8 mouse cellular contexts compared by ENCODE assay signal in the genomic region with DNA sequence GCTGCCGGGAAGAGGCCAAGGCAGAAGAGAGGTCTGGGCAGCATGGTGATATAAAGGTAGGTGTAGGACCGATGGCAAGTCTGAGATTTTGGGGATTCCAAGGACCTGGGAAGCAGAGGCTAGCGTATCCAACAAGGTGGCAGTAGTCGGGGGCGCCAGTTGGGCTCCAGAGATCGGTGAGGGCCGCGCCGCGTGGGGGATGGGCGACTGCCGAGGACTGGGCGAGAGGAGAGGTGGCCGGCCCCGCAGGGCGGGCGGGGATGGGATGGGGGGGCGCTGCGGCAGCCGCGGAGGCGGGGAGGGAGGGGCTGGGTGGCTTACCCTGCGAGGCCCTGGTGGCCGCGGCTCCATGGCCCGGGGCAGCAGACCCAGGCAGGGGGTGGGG. TPM values are rescaled to one million over a fixed set of nuclear protein-coding genes. Genes with fewer than 3 reads are reported as not detected.
A peak's percentile ranks its signal among the peaks of the same experiment; 100 is the strongest.
DNase-seq lines count a peak whose midpoint lies in the region; ATAC-seq and TF ChIP-seq lines count a peak whose summit lies in the region.

No protein-coding gene starts in this region.

- peak; percentile 76 for ATAC-seq in lung, embryonic 14.5 days (ENCODE audit: insufficient read depth)
- ATAC-seq in forebrain, embryonic 15.5 days (replicated peaks): peak; percentile 76
- peak; percentile 79 for ATAC-seq in limb, embryonic 13.5 days (ENCODE audit: low FRiP score, low read depth)
- ATAC-seq in neural tube, embryonic 14.5 days (ENCODE audit: low read depth): peak; percentile 71

- no peaks in the 10 kb centered on the region for H3K27me3 ChIP-seq in lung, embryonic 14.5 days (ENCODE audit: insufficient read depth, low read length)
- no peaks in the 10 kb centered on the region for H3K27me3 ChIP-seq in forebrain, embryonic 15.5 days
- no peaks in the 10 kb centered on the region for H3K27me3 ChIP-seq in limb, embryonic 13.5 days
- H3K27me3 ChIP-seq in neural tube, embryonic 14.5 days (ENCODE audit: control insufficient read depth, insufficient read depth, low read length): no peaks in the 10 kb centered on the region

- peak overlapping the region; percentile 69 for H3K9ac ChIP-seq in lung, embryonic 14.5 days
- H3K9ac ChIP-seq in forebrain, embryonic 15.5 days (replicated peaks): peak overlapping the region; percentile 77
- H3K9ac ChIP-seq in limb, embryonic 13.5 days: peak overlapping the region; percentile 82
- H3K9ac ChIP-seq in neural tube, embryonic 14.5 days (replicated peaks; ENCODE audit: low read depth, low read length): peak overlapping the region; percentile 83

- peak overlapping the region; percentile 65 for H3K4me3 ChIP-seq in lung, embryonic 14.5 days (ENCODE audit: low read depth, low read length)
- H3K4me3 ChIP-seq in forebrain, embryonic 15.5 days: peak overlapping the region; percentile 64
- peak overlapping the region; percentile 66 for H3K4me3 ChIP-seq in limb, embryonic 13.5 days
- H3K4me3 ChIP-seq in neural tube, embryonic 14.5 days (ENCODE audit: low read depth, low read length): peak overlapping the region; percentile 60

- no peak overlapping the region for H3K27ac ChIP-seq in lung, embryonic 14.5 days (ENCODE audit: low read depth)
- H3K27ac ChIP-seq in forebrain, embryonic 15.5 days (replicated peaks): peak overlapping the region; percentile 42
- H3K27ac ChIP-seq in limb, embryonic 13.5 days: peak overlapping the region; percentile 77; the same call in 1 of the 2 replicates
- H3K27ac ChIP-seq in neural tube, embryonic 14.5 days (ENCODE audit: low read depth, low read length): peak overlapping the region; percentile 73

- TF ChIP-seq CTCF in lung, embryonic 14.5 days (IDR thresholded peaks at IDR 0.05; ENCODE audit: low read depth): no peak

- H3K4me2 ChIP-seq in lung, embryonic 14.5 days: peak overlapping the region; percentile 83
- peak overlapping the region; percentile 84 for H3K4me2 ChIP-seq in forebrain, embryonic 15.5 days (replicated peaks)
- peak overlapping the region; percentile 83 for H3K4me2 ChIP-seq in limb, embryonic 13.5 days (replicated peaks)
- peak overlapping the region; percentile 86 for H3K4me2 ChIP-seq in neural tube, embryonic 14.5 days (ENCODE audit: low read depth, low read length)

- peak; percentile 60 for DNase-seq in lung, embryonic 14.5 days
- DNase-seq in lung, postnatal 4 days: no peak
- peak; percentile 76 for DNase-seq in cerebellum, adult 11-12 months
- DNase-seq in left cerebral cortex, adult 8-10 months (ENCODE audit: low spot score in 2 of 2): no peak
- no peak for DNase-seq in gastrocnemius, postnatal 25 days

- WGBS in lung, embryonic 14.5 days: under 1% methylated on average over 13 of the region's 26 CpGs
- whole genome bisulfite sequencing in forebrain, embryonic 15.5 days: 2% methylated on average over 20 of the region's 26 CpGs
- WGBS in limb, embryonic 13.5 days: 1% methylated on average over 5 of the region's 26 CpGs
- 0% methylated on average over 6 of the region's 26 CpGs for WGBS in neural tube, embryonic 14.5 days

- peaks cover 6% of the 10 kb centered on the region for H3K36me3 ChIP-seq in lung, embryonic 14.5 days (ENCODE audit: insufficient read depth)
- H3K36me3 ChIP-seq in forebrain, embryonic 15.5 days: no peaks in the 10 kb centered on the region; the same call in 1 of the 2 replicates
- H3K36me3 ChIP-seq in limb, embryonic 13.5 days: peaks cover 21% of the 10 kb centered on the region
- peaks cover 2% of the 10 kb centered on the region; the same call in 1 of the 2 replicates for H3K36me3 ChIP-seq in neural tube, embryonic 14.5 days (ENCODE audit: control insufficient read depth, insufficient read depth, low read length)

- peaks cover 8% of the 10 kb centered on the region; the same call in 1 of the 2 replicates for H3K4me1 ChIP-seq in lung, embryonic 14.5 days (ENCODE audit: insufficient read depth)
- H3K4me1 ChIP-seq in forebrain, embryonic 15.5 days: peaks cover 30% of the 10 kb centered on the region
- peaks cover 32% of the 10 kb centered on the region for H3K4me1 ChIP-seq in limb, embryonic 13.5 days
- no peaks in the 10 kb centered on the region for H3K4me1 ChIP-seq in neural tube, embryonic 14.5 days (ENCODE audit: control insufficient read depth, insufficient read depth, low read length)

- no peaks in the 10 kb centered on the region for H3K9me3 ChIP-seq in lung, embryonic 14.5 days (ENCODE audit: low read depth, low read length)
- no peaks in the 10 kb centered on the region for H3K9me3 ChIP-seq in forebrain, embryonic 15.5 days
- no peaks in the 10 kb centered on the region for H3K9me3 ChIP-seq in limb, embryonic 13.5 days
- no peaks in the 10 kb centered on the region for H3K9me3 ChIP-seq in neural tube, embryonic 14.5 days (ENCODE audit: control insufficient read depth, low read length)

RNA-seq across cellular contexts. Expression of a gene that starts 12.7 kb away (rescaled TPM):
- 0.61 TPM in 1 of 2 replicates, not detected in the other for polyA plus RNA-seq in lung, embryonic 14.5 days (2014; fragmentation: Nextera tagmentation; extraction: Ambion mirVana)
- 0.28 and 0.37 TPM in 2 replicates for polyA plus RNA-seq in forebrain, embryonic 15.5 days (2015; fragmentation: Nextera tagmentation; extraction: Ambion mirVana)
- 0.34 and 0.41 TPM in 2 replicates for polyA plus RNA-seq in limb, embryonic 13.5 days (2015; fragmentation: Nextera tagmentation; extraction: Ambion mirVana)
- 0.35 and 0.40 TPM in 2 replicates for polyA plus RNA-seq in neural tube, embryonic 14.5 days (2014; fragmentation: Nextera tagmentation; extraction: Ambion mirVana)
- total RNA-seq in left cerebral cortex, adult 8-10 months (2022): 1 to 10 TPM in 2 of 4 experiments, under 1 TPM in 2; 0.76 to 6.8 (median 2.8) TPM
- not detected for total RNA-seq in gastrocnemius, postnatal 25 days (2021)

RNA-seq across cellular contexts. Expression of a gene that starts 16.8 kb away (rescaled TPM):
- polyA plus RNA-seq in lung, embryonic 14.5 days (2014; fragmentation: Nextera tagmentation; extraction: Ambion mirVana): 11.8 and 12.0 TPM in 2 replicates
- 12.7 and 13.0 TPM in 2 replicates for polyA plus RNA-seq in forebrain, embryonic 15.5 days (2015; fragmentation: Nextera tagmentation; extraction: Ambion mirVana)
- 11.7 and 13.1 TPM in 2 replicates for polyA plus RNA-seq in limb, embryonic 13.5 days (2015; fragmentation: Nextera tagmentation; extraction: Ambion mirVana)
- polyA plus RNA-seq in neural tube, embryonic 14.5 days (2014; fragmentation: Nextera tagmentation; extraction: Ambion mirVana): 19.2 and 20.7 TPM in 2 replicates
- total RNA-seq in left cerebral cortex, adult 8-10 months (2022): 10 to 100 TPM; 60.6 to 78.6 (median 69.1) TPM
- 10 to 100 TPM; 17.0 to 77.5 TPM for total RNA-seq in gastrocnemius, postnatal 25 days (2021)

RNA-seq across cellular contexts. Expression of a gene that starts 43.5 kb away (rescaled TPM):
- polyA plus RNA-seq in lung, embryonic 14.5 days (2014; fragmentation: Nextera tagmentation; extraction: Ambion mirVana): 46.7 and 47.7 TPM in 2 replicates
- polyA plus RNA-seq in forebrain, embryonic 15.5 days (2015; fragmentation: Nextera tagmentation; extraction: Ambion mirVana): 5.7 and 7.2 TPM in 2 replicates
- polyA plus RNA-seq in limb, embryonic 13.5 days (2015; fragmentation: Nextera tagmentation; extraction: Ambion mirVana): 55.2 and 55.3 TPM in 2 replicates
- 3.8 and 7.4 TPM in 2 replicates for polyA plus RNA-seq in neural tube, embryonic 14.5 days (2014; fragmentation: Nextera tagmentation; extraction: Ambion mirVana)
- total RNA-seq in left cerebral cortex, adult 8-10 months (2022): 1 to 10 TPM; 5.7 to 7.2 (median 5.9) TPM
- 10 to 100 TPM in 1 of 2 experiments, 1 to 10 TPM in 1; 9.5 to 15.2 TPM for total RNA-seq in gastrocnemius, postnatal 25 days (2021)

RNA-seq across cellular contexts. Expression of a gene that starts 50.5 kb away (rescaled TPM):
- 304 and 306 TPM in 2 replicates for polyA plus RNA-seq in lung, embryonic 14.5 days (2014; fragmentation: Nextera tagmentation; extraction: Ambion mirVana)
- 215 and 220 TPM in 2 replicates for polyA plus RNA-seq in forebrain, embryonic 15.5 days (2015; fragmentation: Nextera tagmentation; extraction: Ambion mirVana)
- 283 TPM in 2 replicates for polyA plus RNA-seq in limb, embryonic 13.5 days (2015; fragmentation: Nextera tagmentation; extraction: Ambion mirVana)
- polyA plus RNA-seq in neural tube, embryonic 14.5 days (2014; fragmentation: Nextera tagmentation; extraction: Ambion mirVana): 195 and 216 TPM in 2 replicates
- 10 to 100 TPM; 90.9 to 93.2 (median 91.9) TPM for total RNA-seq in left cerebral cortex, adult 8-10 months (2022)
- total RNA-seq in gastrocnemius, postnatal 25 days (2021): 10 to 100 TPM; 31.4 to 32.3 TPM

Comparison
In these comparisons a context has a peak if more than half of its experiments do, and no peak if none do; other contexts are left out.
1. DNase-seq: peak in lung, embryonic 14.5 days (single experiment) and cerebellum, adult 11-12 months (single experiment); none in lung, postnatal 4 days (0 of 2), left cerebral cortex, adult 8-10 months (0 of 2) and gastrocnemius, postnatal 25 days (single experiment).
2. Peak in every context shown above with its lines, with median percentiles within 50 percentile points of each other: ATAC-seq, H3K4me2 ChIP-seq, H3K4me3 ChIP-seq and H3K9ac ChIP-seq.